Mouse (Mus musculus) testis, adult 10 weeks (tissue): ENCODE results near the gene Fam131b. TPM values are rescaled to one million over a fixed set of nuclear protein-coding genes. Genes with fewer than 3 reads are reported as not detected.

Experiments used
- polyA plus RNA-seq: library from polyadenylated mRNA; stranded (reverse); fragments of 350-450 nt; fragmentation: Illumina TruSeq; extraction: RNeasy Lipid Tissue Mini Kit (QIAGEN cat#74804); gene quantifications from one replicate; pipeline ENCODE4 v1.2.3, GENCODE M21; 2014; ENCODE audit warnings: low read depth, low replicate concordance

The Fam131b gene
- polyA plus RNA-seq, result 0.50 TPM

GRCm38 (mm10) chr6:42324482-42325267 lies at the start of gene Fam131b:
Fam131b (minus strand) TSS chr6:42324643.

GRCm38 (mm10) chr6:42372816-42373547 lies 48.5 kb upstream of the Fam131b start, which contains the start of gene Epha1:
Epha1 (minus strand) TSS chr6:42373268.

DNA sequence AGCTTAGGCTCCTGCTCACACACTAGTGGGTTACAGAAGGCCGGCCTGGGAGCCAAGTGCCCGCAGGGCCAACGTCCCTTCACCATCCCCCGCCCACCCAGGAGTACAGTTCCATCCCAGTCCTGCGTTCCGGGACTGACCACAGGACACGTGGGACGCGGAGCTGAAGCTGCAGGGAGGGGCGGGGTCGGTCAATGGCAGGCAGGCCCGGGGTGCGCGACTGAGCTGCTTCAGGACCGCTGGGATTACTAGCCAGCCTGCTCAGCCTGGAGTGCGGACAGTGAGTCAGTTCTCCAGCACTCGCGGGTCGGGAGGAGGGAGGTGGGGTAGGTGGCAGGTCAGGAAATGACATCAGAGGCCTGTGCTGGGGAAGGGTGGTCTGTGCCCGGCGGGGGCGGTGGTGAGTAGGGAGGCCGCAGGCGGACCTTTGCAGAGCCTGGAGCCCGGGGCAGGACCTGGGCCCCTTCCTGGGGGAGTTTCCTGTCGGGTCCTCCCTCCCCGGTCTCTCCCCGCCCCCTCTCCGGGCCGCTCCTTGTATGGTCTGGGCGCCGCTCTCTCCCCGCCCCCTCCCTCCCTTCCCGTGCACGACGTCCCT lies 25.1 kb upstream of the Fam131b start, which contains the start of gene Zyx:
Gene Zyx (plus strand): TSS at position 205 of the 595 bp plus-strand sequence.

DNA sequence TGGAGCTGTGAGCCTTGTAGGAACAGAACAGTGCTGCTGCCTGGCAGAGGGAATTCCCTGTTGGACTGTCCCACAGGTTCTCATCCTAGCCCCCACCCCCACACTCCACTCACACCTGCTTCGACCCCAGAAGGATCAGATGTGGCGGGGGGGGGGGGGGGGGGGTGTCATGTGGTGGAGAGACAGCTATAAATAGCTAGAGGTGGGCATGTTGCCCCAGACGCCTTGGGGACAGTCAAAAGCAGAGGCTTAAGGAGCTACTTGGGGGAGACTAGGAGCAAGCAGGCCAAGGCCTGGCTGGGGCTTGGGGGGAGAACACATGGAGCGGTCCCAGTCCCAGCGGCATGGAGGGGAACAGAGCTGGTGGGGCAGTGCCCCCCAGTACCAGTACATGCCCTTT lies 38.0 kb downstream of the Fam131b start, which contains the start of gene Clcn1:
Gene Clcn1 (plus strand): TSS at position 238 of the 400 bp plus-strand sequence.

Other genes with a start within 250 kb of the Fam131b start
- gene Tas2r139, start 183.7 kb downstream of the Fam131b start, polyA plus RNA-seq, result not detected
- gene Tas2r144, start 109.3 kb downstream of the Fam131b start, polyA plus RNA-seq, result not detected
- gene Gstk1, start 78.7 kb downstream of the Fam131b start, polyA plus RNA-seq, result 7.8 TPM
- not detected for gene Tmem139, start 62.7 kb downstream of the Fam131b start, polyA plus RNA-seq
- 9.7 TPM for gene Casp2, start 59.7 kb downstream of the Fam131b start, polyA plus RNA-seq
- 0.77 TPM for gene Clcn1, start 38.0 kb downstream of the Fam131b start, polyA plus RNA-seq
- 0.85 TPM for gene Zyx, start 25.0 kb upstream of the Fam131b start, polyA plus RNA-seq
- not detected for gene Epha1, start 48.6 kb upstream of the Fam131b start, polyA plus RNA-seq
- not detected for gene Tas2r143, start 75.6 kb upstream of the Fam131b start, polyA plus RNA-seq
- gene Tas2r135, start 80.8 kb upstream of the Fam131b start, polyA plus RNA-seq, result not detected
- gene Tas2r126, start 109.9 kb upstream of the Fam131b start, polyA plus RNA-seq, result not detected
- gene Olfr458, start 140.6 kb upstream of the Fam131b start, polyA plus RNA-seq, result not detected
- not detected for gene Olfr457, start 151.7 kb upstream of the Fam131b start, polyA plus RNA-seq
- not detected for gene Olfr456, start 162.6 kb upstream of the Fam131b start, polyA plus RNA-seq
- gene Olfr455, start 222.9 kb upstream of the Fam131b start, polyA plus RNA-seq, result not detected